Mouse (Mus musculus) regulatory T cell (primary cell): Measurements from ENCODE around the gene Lrrc43.

Experiments used
- in situ Hi-C: fragments of 300-600 bp; cut with MboI, MseI; formaldehyde crosslinking; loops from one replicate; pipeline ENCODE4 v1.15.1; 2025; ENCODE audit warnings: high pct_unique_total_duplicates

Gene Lrrc43

DNA sequence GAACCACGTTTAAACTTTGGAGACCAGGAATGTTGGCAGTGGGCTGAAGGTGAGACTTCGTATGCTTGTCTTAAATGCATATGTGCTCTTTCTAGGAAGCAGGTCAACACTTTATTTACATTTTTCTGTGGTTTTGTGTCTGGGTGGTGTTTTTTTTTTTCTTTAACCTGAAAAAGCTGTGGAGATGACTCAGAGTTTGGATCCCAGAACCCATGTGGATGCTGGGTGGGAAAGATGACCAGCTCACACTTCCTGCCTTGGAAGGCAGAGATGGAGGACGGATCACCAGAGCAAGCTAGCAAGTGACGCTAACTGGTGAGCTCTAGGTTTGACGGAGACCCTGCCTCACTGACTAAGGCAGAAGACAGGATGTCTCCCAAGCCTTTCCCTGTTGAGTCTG, 25.8 kb downstream of the Lrrc43 start:
- in situ Hi-C loops: no loop called here

DNA sequence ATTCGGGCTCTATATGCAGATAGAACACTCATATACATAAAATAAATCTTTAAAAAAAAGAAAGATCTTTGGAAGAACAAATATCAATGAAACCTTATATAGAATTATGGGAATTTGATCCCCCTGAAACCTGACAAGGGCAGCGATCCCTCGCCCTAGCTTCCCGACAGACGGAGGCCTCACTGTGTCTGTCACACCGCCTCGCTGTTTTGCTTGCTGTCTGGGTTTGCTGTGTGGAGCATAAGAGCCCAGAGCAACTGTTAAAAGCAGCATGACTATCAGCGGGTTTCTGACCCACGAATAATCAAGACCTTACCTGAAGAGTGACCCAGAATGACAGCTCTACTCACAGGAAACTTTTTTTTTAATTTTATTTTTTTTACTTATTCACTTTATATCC, 31.6 kb downstream of the Lrrc43 start:
- in situ Hi-C loops: no loop called here

DNA sequence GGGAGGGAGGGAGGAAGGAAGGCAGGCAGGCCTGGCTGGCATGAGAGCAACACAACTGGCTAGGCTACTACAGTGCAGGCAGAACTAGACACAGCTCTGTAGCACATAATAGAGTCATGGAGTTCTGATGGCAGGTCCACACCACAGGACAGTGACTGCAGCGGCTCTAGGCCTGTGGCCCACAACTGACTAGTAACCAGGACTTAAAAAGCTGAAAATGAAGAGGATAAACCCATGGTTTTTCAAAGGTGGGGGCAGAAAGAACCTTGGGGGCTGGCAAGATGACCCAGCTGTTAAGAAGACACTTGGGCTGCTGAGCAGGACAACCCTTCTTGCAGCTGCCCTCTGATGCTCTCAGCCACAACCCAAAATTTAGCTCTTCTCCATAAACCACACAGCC, 32.5 kb downstream of the Lrrc43 start:
- in situ Hi-C loops: no loop called here

DNA sequence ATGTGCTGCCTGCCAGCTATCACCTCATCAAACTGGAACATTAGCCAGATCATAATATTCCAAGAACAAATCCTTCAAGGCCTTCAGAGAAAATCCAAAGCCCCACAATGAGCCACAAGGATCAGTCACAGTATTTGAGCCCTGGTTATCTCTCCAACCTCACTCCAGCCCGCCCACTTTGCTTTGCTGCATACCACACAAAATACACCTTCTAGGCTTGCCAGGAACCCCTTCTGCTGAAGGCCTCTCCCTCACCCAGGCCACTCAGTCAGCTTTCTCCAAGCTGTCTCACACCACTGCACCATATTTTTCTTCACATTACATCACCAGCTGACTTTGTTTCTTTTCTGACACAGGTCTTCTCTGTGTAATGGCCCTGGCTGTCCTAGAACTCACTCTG, 33.1 kb downstream of the Lrrc43 start:
- in situ Hi-C loops: no loop called here

DNA sequence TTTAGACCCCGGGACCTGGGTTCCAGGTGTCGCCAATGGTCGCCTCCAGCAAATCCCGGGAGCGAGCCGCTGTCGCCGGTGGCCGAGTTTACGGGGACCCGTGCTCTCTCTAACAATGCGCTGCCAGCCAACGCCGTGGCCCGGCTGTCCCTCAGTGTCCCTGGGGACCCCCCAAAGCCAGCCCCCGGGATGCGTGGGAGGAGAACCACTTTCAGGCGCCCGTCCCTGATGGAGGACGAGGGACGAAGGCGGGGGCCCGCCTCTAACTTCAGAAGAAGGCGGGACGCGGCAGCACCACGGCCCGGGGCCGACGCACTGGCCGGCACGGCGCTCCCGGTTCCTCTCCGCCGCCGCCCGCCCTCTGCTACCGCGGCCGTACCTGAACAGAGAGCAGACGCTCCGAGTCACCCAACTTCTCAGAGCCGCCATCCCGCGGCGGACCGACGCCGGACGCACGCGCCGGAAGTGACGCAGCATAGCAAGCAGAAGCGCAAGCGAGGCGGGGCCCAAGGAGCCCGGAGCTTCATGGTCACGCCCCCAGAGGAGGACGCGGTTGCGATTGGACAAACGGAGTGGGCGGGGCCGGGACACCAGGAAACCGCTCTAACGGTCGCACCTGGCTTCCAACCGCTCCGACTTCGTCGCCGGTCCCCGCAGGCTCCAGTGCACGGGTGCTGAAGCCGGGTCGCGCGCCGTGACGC, 34.7 kb downstream of the Lrrc43 start, which contains the start of gene Diablo:
TSS of gene Diablo (minus strand) at position 485 of the 701 bp plus-strand sequence.
- in situ Hi-C loops: no loop called here

DNA sequence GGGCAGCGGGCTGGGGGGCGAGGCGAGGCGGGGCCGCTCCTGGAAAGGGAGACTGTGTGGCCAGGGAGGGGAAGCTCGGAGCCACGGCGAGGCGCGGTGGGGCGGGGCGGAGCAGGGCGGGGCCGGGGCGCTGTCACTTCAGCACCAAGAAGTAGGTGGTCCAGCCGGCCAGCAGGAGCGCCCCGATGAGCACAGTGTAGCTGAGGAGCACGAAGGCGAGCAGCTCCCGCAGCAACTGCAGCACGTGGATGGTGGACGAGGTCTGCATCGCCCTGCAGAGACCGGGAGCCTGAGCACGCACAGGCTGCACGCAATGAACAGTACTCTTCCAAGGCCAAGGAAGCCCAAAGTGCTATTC, 35.3 kb downstream of the Lrrc43 start:
- in situ Hi-C loops: no loop called here

DNA sequence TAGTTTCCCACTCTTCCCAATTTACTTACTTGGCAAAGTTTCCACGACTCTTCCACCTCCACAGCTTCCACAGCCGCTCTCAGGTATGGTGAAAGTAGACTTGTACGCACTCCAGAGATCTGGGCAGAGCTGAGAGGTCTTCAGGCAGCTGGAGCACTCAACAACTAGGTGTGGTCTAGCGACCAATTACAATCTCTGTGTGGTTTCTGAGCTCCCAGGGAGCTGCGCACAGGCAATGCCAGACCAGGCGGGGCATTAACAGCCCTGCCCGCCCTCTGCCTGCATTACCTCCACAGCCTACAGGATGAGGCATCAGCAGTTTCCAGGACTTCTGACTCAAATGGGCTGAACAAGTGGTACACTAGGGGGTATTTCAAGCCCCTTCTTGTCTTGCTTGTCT, 36.2 kb downstream of the Lrrc43 start, which contains the start of gene Gm49027:
TSS of gene Gm49027 (minus strand) at position 208 of the 400 bp plus-strand sequence.
- in situ Hi-C loops: no loop called here

DNA sequence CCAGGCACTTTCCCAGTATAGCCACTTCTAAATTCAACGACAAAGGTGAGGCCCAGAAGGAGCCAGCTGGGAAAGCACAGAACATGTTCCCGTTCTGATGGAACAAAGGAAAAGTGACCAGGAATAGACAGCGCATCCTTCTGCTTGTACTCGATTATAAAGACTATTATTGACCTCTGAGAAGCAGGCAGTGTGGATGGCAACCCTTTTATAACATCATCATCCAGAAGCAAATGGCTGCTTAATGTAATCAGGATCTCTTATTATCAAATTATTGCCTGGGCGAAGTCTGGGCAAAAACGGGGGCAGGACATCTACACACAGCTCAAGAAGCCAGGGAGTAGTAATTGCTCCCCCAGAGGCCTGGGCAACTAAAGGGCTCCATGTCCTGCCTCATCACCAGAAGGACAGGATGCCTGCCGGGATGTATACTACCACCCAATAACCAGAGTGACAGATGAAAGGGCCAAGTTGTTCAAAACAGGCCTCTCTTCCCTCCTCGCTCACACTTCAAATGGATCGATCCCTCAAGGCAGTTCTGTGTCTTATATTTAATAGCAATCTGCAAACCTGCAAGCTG, 36.9 kb downstream of the Lrrc43 start:
- in situ Hi-C loops: no loop called here

DNA sequence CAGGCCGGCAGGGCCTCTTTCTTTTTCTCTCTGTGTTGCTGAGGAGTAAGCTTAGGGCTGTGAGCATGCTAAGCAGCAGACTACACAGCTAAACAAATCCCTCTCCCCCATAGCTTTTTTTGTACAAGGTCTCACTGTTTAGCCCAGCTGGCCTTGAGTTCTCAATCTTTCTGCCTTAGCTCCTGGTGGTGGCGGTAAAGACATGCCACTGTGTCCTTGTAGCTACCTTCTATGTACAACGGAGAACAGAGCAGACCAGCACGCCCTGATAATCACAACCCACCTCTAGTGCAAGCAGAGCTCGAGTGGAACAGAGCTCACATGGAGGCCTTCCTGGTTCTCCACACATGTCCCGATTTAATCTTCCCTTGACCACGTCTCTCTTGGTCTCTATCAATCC, 39.5 kb downstream of the Lrrc43 start:
- in situ Hi-C loops: no loop called here

DNA sequence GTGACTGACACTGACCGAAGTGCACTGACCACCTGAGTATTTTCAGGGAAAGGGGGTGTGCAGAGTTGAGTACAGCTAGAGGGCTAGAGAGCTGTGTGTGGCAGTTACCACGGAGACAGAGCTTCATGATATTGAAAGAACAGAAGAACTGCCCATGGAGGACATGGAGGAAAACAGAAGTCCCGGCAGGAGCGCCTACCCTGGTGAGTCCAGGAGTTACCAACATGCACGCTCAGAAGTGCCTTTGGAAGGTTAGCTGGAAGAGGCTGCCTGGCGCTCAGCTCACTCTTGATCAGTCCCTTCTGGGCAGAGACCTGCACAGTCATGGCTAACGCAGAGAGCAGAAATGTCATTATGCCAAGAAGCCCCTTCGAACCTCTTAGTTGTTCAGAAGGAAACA, 41.0 kb downstream of the Lrrc43 start:
- in situ Hi-C loops: no loop called here

DNA sequence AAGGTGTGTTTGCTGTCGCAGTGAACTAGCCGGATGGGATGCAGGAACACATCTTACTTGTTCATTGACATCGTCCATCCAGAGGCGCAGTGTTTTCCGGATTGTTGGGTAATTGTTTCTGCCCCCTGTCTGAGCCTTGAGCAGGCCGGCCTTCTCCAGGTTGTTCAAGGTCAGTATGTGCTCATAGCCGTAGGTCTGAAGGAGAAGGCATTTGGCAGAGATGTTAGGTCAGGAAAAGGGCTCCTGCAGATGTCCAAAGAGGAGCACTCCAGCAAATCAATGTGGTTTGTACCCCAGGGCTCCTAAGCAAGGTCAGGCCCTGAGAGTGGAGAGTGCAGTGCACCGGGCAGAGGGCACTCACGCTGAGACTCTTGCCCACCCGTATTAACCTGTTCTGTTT, 44.7 kb downstream of the Lrrc43 start:
- in situ Hi-C loops: no loop called here

DNA sequence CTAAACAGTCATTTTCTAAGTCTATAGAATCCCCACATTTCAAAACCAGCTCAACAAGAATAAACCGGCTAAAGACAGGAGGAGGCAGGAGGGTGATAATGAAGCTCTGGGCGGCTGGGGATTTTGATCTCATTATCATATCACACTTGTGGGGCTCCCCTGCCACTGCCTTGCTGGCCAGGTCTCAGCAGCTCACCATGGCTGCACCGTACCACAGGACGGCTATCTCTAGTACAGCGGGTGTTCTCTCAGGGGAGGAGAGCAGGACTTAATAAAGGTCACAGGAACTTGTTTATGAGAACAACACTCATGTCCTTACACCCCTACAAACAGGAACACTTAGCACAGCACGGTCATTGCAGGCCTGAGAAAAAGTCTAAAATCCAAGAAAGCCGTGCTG, 66.6 kb downstream of the Lrrc43 start:
- in situ Hi-C loops: no loop called here

DNA sequence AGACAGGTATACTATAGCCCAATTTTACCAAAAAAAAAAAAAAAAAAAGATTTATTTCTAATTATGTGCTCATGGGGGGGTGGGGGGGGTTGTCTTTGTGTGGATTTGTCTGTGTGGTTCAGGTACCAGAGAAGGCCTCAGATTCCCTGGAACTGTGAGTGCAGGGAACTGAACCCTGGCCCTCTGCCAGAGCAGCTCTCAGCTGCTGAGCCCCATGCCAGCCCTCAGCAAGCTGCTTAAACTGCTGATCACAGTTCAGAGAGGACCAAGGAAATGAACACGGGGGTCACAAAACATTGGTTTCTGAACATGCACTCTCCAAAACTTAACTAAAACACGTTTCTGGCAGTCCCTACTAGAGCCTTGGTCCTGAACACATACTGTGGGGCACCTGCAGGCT, 67.3 kb downstream of the Lrrc43 start:
- in situ Hi-C loops: no loop called here
